Mouse (Mus musculus): ENCODE measurements around the gene Gzmm.
"Not testable (repeated sequence)": the region's sequence is repeated elsewhere in the genome, so short reads cannot be mapped to it uniquely, and the experiment has no call there.

Gzmm gene

GRCm38 (mm10) chr10:79681591-79682245, 7.1 kb upstream of the Gzmm start, which contains the start of gene Cdc34:
Gene Cdc34, plus strand, starts transcription at chr10:79682195.
- peak; percentile 100 for DNase-seq (ENCODE audit: low spot score)

GRCm38 (mm10) chr10:79682551-79682915, 6.3 kb upstream of the Gzmm start:
- peak; percentile 29 for DNase-seq (ENCODE audit: low spot score)

- DNase-seq (ENCODE audit: low spot score): peak; percentile 56
These were observed 5.8 kb upstream of the Gzmm start for GRCm38 (mm10) chr10:79682916-79683582.

- DNase-seq (ENCODE audit: low spot score): peak; percentile 5
These were observed 4.8 kb upstream of the Gzmm start for GRCm38 (mm10) chr10:79683726-79684640.

- peak; percentile 5 for DNase-seq (ENCODE audit: low spot score)
These were observed 3.8 kb upstream of the Gzmm start for GRCm38 (mm10) chr10:79684770-79685600.

- peak; percentile 3 for DNase-seq (ENCODE audit: low spot score)
These were observed 2.6 kb upstream of the Gzmm start for GRCm38 (mm10) chr10:79686219-79686618.

GRCm38 (mm10) chr10:79686691-79687090, 2.1 kb upstream of the Gzmm start:
- no peak for DNase-seq (ENCODE audit: low spot score)

GRCm38 (mm10) chr10:79687513-79687912, 1.3 kb upstream of the Gzmm start:
- peak; percentile 2 for DNase-seq (ENCODE audit: low spot score)

- DNase-seq (ENCODE audit: low spot score): no peak
These were observed 358 bp downstream of the Gzmm start for GRCm38 (mm10) chr10:79689178-79689577.

- DNase-seq (ENCODE audit: low spot score): no peak
These were observed 3.2 kb downstream of the Gzmm start for GRCm38 (mm10) chr10:79691986-79692548.

- DNase-seq (ENCODE audit: low spot score): peak; percentile 3
These were observed 5.0 kb downstream of the Gzmm start for GRCm38 (mm10) chr10:79693580-79694378.

- DNase-seq (ENCODE audit: low spot score): peak; percentile 4
These were observed 5.5 kb downstream of the Gzmm start for GRCm38 (mm10) chr10:79694379-79694655.

- peak; percentile 77 for DNase-seq (ENCODE audit: low spot score)
These were observed 6.7 kb downstream of the Gzmm start for GRCm38 (mm10) chr10:79695231-79696128.

- peak; percentile 4 for DNase-seq (ENCODE audit: low spot score)
These were observed 7.4 kb downstream of the Gzmm start for GRCm38 (mm10) chr10:79696129-79696651.

GRCm38 (mm10) chr10:79697916-79698315, 9.1 kb downstream of the Gzmm start:
- peak; percentile 3 for DNase-seq (ENCODE audit: low spot score)

GRCm38 (mm10) chr10:79698459-79698858, 9.6 kb downstream of the Gzmm start:
- no peak for DNase-seq (ENCODE audit: low spot score)

GRCm38 (mm10) chr10:79700676-79701075, 11.9 kb downstream of the Gzmm start:
- peak; percentile 29 for DNase-seq (ENCODE audit: low spot score)

- DNase-seq (ENCODE audit: low spot score): peak; percentile 32
These were observed 12.8 kb downstream of the Gzmm start for GRCm38 (mm10) chr10:79701443-79702129.

GRCm38 (mm10) chr10:79702970-79703369, 14.2 kb downstream of the Gzmm start:
- DNase-seq (ENCODE audit: low spot score): not testable (repeated sequence)
